16 mouse cellular contexts compared by ENCODE assay signal in genomic region chr2:51014232-51014631, GRCm38 (mm10).
"Had no signal": no experiment of that assay in that cellular context is flagged by ENCODE, and none has a peak within 500 bp of the region (broad histone marks: within the 10 kb centered on the region; RNA-seq: fewer than 3 reads in every experiment).

No protein-coding gene starts in this region.

- H3K4me3 ChIP-seq: limb, embryonic 10.5 days; limb, embryonic 13.5 days; liver, embryonic 12.5 days; liver, embryonic 15.5 days; stomach, embryonic 15.5 days had no signal

- ATAC-seq: intestine, postnatal 0 days; liver, embryonic 12.5 days had no signal

- H3K4me1 ChIP-seq: liver, embryonic 12.5 days; liver, embryonic 15.5 days had no signal

- H3K4me2 ChIP-seq: limb, embryonic 13.5 days; liver, embryonic 12.5 days; liver, embryonic 15.5 days; midbrain, embryonic 11.5 days; stomach, embryonic 15.5 days had no signal

- DNase-seq: kidney, adult 2 months; kidney, postnatal 36 days; liver; lung, adult 2 months; lung, postnatal 10 days; lung, postnatal 4 days; midbrain, embryonic 14.5 days; thymus, postnatal 25 days had no signal

- H3K9ac ChIP-seq: limb, embryonic 13.5 days; liver, embryonic 12.5 days; liver, embryonic 15.5 days; stomach, embryonic 15.5 days had no signal

- H3K9me3 ChIP-seq: limb, embryonic 10.5 days; limb, embryonic 13.5 days; liver, embryonic 12.5 days; liver, embryonic 15.5 days; stomach, embryonic 15.5 days had no signal

- H3K36me3 ChIP-seq: limb, embryonic 10.5 days; limb, embryonic 13.5 days; liver, embryonic 12.5 days; liver, embryonic 15.5 days; stomach, embryonic 15.5 days had no signal

- H3K27me3 ChIP-seq: limb, embryonic 13.5 days; liver, embryonic 12.5 days; liver, embryonic 15.5 days; stomach, embryonic 15.5 days had no signal

- H3K27ac ChIP-seq: kidney, postnatal 0 days; limb, embryonic 10.5 days; limb, embryonic 13.5 days; liver, embryonic 12.5 days; liver, embryonic 15.5 days; stomach, embryonic 15.5 days had no signal
